Mouse (Mus musculus): Measurements from ENCODE around the gene Zdhhc4. TPM values are rescaled to one million over a fixed set of nuclear protein-coding genes. Genes with fewer than 3 reads are reported as not detected.

Gene Zdhhc4
- total RNA-seq (2021), result 10 to 100 TPM; 25.1 to 26.3 TPM
- long read RNA-seq, experiment 1, transcript Zdhhc4-201 (8 exons, 1,364 nt), result major isoform, 8 of 23 reads
- long read RNA-seq, experiment 1, partial matches to known transcripts, result 5 of 23 reads
- long read RNA-seq, experiment 1, other reads (novel, unspliced or antisense), result 9 of 23 reads
- long read RNA-seq, experiment 2, partial matches to known transcripts, result 2 of 10 reads
- long read RNA-seq, experiment 2, other reads (novel, unspliced or antisense), result 4 of 10 reads

DNA sequence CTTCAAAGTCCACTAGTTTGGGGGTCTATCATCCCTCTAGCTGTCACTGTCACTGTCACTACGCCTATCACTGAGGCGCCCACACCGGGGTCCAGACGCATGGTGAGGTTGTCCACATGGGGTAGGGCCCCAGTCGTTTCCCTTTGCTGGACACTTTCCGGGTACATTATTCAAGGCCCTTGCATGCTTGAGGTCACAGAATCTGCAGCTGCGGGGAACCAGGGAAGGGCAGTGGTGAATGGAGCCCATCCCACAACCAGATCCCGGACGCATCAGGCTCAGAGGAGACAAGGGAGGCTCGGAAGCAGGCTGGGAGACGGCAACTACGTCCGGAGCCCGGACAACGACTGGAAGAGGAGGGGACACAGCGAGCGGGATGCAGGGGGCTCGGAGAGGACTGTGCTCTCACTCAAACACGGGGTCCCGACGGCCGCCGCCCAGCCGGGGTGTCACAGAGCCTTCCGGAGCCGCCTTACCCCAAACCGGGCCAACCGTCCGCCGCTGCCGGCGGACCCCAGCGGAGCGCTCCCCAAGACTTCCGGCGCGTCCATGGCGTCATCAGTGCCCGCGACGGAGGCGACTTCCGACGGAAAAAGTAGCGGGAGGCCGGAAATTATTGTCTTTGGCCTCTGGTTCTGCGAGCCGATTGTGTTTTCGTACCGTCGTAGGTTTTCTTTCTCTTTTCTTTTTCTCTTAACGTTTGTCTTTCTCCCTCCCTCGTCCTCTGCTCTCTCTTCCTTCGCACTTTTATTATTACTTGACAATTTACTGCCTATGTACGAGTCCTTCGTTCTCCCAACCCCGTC is at the start of gene Zdhhc4:
Gene Zdhhc4 (minus strand): TSS at position 567 of the 806 bp plus-strand sequence.
- peak; percentile 93 to 98 for DNase-seq

DNA sequence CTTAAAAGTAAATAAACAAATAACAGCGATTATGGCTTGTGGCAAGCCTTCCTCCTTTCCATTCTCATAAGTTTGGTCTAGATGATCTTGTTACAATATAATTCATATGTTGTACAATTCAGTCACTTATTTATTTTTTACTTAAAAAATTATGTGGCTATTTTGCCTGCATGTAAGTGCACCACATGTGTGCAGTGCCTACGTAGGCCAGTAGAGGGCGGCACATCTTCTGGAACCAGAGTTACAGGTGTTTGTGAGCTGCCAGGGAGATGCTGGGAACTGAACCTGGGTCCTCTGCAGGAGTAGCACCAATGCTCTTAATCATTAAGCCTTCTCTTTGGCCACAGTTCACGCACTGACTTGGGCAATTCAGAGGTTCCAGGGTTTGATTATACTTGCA is 47.1 kb upstream of the Zdhhc4 start:
- no peak for DNase-seq

DNA sequence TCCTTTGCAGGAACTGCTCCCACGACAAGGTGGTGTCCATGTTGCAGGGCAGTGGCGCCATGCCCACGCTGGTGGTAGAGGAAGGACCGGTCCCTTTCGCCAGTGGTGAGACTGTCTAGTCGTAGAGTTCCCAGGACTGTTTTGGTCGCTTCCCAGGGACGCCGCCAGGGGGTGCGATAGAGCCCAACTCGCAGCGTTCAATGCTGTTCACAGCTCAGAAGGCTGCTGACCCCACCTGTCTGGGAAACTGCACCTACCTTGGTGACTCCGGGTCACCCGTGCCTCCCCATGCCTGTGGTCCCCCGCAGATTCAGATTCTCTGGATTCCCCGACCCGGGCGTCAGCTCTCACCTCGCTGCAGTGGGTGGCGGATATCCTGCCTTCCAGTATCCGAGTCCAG is 46.2 kb upstream of the Zdhhc4 start:
- DNase-seq, result peak; percentile 14 to 70

DNA sequence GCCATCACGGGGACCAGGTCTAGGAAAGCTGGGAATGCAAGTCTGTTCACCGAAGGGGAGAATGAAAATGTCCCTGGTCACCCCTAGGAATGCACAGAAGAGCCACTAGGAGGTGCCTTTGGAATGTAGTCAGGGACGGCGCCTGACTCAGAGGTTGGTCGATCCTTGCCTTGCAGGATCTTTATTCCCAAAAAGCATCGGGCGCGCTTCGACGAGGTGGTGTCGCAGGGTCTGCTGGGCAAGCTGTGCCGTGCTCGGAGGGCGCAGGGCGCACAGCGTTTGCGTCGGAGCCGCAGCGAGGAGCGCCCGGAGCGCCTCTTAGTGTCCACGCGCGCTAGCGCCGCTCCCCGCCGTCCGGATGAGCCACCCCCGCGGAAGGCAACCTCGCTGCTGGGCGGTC is 43.8 kb upstream of the Zdhhc4 start:
- DNase-seq, result no peak

DNA sequence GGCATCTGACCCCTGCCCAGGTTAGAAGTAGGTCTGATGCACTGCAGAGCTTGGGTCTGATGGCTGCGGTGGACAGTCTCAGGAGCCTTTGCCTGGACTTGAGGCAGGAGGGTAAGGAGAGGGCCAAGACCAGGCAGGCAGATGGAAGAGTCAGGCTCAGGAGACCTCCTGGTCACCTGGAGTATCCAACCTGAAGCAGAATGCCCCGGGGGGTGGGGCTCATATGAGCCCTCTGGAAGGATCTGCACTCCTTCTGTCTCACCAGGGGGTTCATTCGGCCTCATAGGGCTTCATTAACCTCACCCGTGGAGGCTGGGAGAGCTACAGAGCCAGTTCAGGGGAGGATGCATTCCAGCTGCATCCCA is 42.1 kb upstream of the Zdhhc4 start:
- no peak for DNase-seq

DNA sequence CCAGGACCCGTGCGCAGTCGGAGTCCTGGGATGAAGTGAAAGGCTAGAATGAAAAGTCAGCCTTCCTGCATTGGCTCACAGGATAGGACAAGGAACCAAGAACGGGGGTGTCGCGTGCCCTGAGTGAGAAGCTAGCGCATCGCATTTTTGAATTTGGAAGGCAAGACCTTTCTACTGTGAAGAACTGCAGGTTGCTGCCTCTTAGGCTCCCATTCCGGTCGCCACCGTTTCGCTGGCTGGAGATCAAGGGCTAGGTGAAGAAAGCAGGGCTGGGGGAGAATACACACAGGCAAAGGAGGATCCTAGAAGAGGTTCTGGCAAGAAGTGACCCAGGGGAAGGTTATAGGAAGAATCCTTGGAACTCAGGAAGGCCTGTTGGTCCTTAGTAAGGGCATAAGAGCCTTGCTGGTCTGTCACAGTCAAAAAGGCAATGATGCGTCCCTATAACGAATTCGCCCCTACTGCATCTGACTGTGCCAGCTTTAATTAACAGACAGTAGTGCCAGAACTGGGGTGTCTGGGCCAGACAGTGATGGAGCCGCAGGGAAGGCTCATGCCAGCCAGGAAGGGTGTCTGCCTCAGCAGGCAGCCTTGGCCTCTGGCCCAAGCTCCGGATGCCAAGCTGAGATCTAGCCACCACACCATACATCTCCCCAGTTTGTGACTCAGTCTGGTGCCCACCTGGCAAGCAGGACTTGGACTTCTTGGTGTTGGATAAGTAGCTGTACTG is 41.5 kb upstream of the Zdhhc4 start:
- DNase-seq, result no peak

DNA sequence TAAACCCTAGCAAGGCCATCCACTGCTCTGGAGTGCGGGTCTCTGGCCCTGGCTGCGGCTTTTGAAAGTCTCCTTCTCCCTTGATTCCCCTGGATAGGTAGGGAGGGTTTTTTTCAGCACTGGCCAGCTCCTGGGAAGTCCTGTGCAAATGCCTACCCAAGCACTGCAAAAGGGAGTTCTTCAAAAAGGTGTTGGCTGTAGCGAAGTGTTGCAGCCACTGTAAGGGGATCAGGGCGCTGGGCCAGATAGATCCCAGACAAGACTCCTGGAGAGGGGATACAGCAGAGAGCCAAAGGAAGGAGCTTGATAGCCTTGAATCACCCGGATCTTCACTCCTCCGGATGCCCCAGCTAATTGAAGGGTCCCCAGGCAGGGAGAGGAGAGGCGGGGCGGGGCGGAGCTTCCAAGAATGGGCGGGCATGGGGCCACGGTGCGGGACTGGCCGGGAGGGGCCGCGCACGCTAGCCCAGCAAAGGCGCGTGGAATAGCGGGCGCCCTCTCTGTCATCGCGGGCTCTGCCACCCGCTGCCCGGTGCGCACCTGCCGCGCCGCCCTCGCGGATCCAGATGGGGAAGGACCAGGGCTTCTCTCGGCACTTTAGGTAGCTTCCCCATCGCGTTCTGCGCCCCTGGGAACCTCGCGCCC is 40.7 kb upstream of the Zdhhc4 start:
- DNase-seq, result no peak

DNA sequence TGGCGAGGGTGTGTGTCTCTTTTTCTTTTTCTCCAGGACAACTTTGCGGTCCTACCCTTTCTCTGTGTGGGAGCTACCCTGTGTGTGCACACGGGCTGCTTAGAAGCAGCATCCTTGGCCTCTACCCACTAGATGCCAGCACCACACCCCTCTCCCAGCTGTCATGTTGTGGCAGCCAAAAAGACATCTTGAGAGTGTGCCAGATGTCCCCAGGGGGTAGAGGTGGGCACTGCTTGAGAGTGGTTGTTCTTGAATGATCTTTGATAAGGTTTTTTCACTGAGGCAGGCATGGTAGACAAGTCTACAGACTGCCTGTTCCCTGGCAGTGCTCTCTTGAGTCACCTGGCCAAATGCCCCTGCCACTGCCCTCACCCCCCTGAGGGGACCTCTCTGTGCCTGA is 38.9 kb upstream of the Zdhhc4 start:
- no peak for DNase-seq

DNA sequence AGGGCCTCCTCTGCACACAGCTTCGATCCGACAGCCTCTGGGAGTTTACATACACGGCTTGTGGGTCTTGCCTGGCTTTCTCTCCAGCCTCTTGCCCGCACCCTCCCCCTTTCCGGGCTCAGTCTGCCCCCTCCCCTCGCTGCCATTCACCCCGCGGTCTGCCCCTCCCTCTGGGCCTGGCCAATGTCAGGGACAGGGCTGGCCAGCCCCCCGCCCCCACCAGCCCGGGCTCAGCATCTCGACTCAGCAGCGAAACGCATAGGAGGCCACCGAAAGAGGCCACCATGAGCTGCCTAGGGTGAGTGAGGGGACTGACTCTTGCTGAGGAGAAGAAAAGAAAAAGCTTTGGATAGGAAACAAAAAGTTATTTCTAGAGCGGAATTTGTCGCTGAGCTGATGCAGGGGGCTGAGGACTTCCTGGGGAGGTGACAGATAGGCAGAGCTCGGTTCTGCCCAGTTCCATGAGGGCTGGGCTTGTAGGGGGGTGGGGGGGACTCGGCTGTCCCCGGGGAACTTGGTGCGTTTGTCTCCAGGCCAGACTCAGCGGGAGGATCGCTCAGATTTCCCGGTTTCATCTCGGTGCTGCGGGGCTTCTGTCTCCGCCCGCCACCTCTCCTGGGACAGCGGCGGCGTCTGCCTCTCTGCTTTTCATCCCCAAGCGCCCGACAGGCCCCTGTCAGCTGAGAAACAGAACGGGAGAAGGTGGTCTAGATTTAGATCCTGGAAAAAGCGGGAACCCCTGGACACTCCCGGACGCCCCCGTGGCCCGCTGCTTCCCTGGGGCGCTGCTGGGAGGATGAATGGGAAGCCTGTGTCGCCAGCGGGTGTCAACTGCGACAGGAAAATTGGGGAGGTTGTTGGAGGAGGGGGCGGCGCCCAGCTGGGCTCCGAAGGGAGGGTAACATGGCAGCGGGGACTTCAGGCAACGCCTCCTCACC is 34.9 kb upstream of the Zdhhc4 start:
- no peak for DNase-seq

DNA sequence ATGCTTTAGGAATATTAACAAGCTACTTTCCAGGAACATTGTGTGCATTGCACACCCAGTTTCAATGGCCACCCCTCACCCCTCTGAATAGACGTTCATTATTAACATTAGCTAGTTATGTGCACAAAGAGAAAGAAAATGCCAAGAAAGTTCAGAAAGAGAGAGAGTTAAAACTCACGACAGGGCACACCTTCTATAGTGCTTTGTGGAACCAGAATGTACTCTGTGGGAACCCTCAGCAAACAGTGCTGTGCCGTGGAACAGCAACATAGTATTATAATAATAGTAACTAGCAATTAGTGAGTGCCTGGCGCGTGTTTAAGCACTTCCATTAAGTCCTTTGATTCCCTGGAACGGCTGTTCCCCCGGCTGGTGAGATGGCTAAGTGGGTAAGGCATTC is 32.4 kb upstream of the Zdhhc4 start:
- DNase-seq, result no peak

DNA sequence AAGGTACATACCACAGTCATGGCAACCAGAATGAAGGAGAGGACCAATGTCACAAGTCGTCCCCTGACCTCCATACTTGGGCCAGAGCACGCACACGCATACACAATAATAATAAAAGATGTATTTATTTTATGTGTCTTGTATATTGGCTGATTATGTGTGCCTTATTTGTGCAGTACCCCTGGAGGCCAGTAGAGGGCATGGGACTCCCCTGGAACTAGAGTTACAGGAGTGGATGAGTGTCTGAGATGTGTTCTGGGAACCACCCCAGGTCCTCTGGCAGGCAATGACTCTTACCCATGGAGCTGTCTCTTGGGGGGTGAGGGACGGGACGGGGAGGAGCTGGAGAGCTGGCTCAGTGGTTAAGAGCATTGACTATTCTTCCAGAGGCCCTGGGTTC is 30.9 kb upstream of the Zdhhc4 start:
- no peak for DNase-seq

DNA sequence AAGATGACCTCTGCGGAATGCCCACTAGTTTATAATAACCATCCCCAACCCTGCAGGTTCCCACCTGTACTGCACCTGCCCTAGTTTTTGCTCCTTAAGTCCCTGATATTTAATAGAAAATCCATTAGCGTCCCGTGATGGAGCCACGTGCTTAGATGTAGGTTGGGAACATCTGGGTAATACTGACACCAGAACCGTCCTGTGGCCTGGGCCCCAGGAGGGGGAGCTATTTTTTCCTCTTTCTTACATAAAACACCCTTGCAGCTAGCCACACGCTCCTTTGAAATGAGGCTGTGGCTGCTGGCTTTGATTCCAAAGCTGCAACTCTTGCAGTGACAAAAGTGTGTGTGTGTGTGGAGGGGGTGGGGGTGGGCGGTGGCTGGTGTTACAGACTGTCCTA is 30.2 kb upstream of the Zdhhc4 start:
- no peak for DNase-seq

DNA sequence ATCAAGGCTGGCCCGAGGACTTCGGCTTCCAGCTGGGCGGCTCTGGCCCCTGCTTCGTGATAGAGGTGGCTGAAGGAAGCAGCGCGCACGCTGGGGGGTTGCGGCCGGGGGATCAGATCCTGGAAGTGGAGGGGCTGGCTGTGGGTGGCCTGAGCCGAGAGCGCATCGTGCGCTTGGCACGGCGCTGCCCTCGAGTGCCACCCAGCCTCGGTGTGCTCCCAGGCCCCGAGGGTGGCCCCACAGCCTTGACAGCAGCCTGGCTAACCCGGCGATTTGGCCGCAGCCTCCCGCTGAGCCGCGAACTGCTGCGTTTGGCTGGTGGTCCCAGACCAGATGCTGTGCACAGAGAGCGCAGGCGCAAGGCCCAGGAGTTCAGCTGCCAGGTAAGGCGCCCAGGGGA is 28.5 kb upstream of the Zdhhc4 start:
- no peak for DNase-seq

DNA sequence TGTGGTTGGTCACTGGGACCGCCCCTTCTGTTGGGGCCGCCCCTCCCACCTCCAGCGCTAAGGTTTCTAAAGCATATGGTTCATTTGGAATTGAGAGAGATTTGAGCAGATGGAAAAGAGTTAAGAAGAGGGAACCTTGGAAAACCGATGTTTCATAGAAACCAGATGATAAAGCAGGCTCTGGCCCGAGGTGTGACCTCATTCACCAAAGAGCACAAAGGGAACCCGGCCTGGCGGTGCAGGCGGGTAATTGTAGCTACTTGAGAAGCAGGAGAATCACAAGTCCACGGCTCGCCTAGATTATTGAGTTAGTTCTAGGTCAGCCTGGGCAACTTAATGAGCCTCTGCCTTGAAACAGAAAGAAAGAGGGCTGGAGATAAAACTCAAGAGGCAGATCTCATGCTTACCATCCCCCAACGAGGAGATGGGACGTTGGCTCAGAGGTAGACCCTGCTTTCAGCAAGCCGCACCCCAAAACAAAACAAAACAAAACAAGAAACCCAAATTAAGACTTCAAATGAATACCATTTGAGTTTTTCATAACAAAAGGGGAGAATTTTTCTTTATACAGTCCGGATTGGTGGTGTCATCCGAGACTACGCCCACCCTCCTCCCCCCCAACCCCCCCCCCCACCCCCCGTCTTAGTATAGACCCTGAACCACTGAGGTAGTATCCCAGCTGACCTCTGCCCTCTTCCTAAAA is 27.8 kb upstream of the Zdhhc4 start, which contains the start of gene Grid2ip:
Gene Grid2ip (plus strand): TSS at position 653 of the 703 bp plus-strand sequence.
- DNase-seq, result no peak

DNA sequence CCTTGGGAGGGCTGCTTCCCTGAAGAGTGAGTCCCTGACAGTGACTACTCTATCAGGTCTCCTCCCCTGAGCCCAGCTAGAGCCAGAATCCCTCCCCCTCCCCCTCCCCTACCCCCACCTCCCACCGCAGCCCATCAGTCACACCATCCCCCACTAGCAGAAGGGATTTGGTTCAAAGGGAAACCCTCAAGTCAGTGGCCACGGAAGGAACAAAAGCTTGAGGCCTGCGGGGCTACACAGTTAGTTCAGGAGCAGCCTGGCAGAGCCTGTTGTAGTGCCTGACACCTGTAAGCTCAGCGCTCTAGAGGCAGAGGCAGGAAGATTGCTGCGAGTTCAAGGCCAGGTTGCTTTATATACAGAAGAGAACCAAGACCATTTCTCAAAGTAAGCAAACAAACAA is 27.0 kb upstream of the Zdhhc4 start:
- DNase-seq, result no peak

DNA sequence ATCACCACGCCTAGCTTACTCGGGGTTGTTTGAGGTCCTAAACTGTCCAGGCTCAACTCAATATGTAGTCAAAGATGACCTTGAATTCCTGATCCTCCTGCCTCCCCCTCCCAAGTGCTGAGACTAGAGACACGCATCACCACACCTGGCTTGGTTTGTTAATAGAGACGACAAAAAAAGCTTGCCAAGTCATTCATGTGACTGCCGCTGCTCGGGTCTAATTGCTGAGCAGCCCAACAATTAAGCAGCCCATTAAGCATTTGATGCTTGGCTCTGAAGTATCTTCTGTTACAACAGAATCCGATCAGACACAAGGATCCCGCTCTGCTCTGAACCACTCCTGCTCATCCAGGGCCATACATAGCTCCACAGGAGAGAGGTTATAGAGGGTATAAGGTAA is 17.3 kb upstream of the Zdhhc4 start:
- DNase-seq, result no peak

DNA sequence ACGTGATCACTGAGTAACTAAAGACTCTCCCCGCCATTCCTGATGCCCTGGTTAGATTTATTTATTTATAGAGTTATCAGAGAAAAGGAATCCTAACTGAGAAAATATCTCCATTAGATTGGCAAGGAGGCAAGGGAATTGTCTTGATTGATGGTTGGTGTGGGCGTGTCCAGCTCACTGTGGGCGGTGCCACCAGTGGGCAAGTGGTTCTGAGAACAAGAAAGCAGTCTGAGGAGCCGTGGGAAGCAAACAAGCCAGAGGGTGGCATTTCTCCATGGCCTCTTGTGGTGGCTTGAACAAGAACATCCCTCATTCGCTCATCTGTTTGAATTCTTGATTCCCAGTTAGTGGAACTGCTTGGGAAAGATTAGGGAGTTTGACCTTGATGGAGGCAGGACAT is 10.5 kb upstream of the Zdhhc4 start:
- DNase-seq, result no peak

DNA sequence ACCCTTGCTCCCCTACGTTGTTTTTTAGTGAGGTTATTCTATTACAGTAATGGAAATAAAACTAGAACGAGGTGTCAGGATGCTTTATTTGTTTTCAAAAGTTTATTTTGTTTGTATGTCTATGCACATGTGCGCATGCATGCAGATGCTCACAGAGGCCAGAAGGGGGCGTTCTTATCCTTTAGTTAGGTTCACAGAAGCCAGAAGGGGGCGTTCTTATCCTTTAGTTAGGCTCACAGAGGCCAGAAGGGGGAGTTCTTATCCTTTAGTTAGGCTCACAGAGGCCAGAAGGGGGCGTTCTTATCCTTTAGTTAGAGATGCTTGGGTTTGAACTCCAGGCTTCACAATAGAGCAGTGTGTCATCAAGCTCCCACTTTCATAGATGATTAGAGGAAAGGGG is 7.5 kb upstream of the Zdhhc4 start:
- DNase-seq, result no peak

DNA sequence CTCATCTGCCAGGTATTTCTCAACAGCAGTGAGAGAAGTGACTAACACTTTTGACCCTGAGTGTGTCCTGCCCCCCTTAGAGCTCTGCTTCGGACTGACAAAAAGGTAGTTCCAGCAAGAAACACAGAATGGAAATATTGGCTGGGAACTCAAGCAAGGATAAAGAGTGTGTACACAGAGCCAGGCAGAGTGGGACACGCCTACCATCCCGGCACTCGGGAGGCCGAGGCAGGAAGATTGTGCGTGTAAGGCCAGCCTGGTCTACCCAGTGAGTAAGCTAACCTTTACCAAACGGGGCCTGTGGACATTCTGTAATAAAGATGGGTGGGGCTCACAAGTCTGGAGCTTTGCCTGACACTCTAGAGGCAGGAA is 6.0 kb upstream of the Zdhhc4 start:
- DNase-seq, result no peak

DNA sequence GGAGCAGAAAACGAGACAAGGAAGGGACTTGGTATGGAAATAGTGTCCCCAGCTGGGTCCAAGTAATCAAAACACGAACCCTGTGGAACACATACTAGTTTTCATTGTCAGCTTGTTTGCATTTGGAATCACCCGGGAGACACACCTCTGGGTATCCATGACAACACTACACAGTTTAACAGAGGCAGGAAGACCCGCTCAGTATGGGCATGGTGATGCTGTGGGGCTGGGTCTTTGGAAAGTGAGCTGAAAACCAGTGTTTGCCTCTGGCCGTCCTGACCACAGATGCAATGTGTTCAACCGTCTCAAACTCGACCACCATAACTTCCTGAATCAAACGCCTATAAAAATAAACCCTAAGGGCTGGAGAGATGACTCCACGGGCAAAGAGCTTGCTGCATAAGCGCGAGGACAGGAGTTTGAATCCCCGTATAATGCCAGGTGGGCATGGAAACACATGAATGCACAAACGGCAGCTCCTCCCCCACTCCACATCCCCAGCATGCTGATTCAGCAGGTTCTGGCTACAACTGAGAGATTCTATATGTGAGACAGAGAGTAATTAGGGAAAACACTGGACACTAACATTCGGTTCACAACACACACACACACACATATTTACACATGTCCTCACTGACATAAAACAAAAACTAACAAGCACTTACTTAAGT is 5.5 kb upstream of the Zdhhc4 start:
- DNase-seq, result no peak
